Mouse (Mus musculus): ENCODE data around the gene Tex46. TPM values are rescaled to one million over a fixed set of nuclear protein-coding genes. Genes with fewer than 3 reads are reported as not detected.
A peak's percentile ranks its signal among the peaks of the same experiment; 100 is the strongest.

The Tex46 gene
- polyA plus RNA-seq (2014; fragmentation: Nextera tagmentation; extraction: Ambion mirVana), result not detected in 2 replicates

GRCm38 (mm10) chr4:136610387-136610856, at the start of gene Tex46:
Tex46 (plus strand) TSS chr4:136610437.
- ATAC-seq (ENCODE audit: insufficient number of reproducible peaks, low FRiP score, low TSS enrichment, low read depth) (no peak), DNase-seq (ENCODE audit: low spot score) (no peak)
- WGBS, result 73% methylated on average over 4 of the region's 4 CpGs
- Histone ChIP-seq H3K9ac (ENCODE audit: low read length) (no peak within 1 kb of the TSS), H3K27ac (replicated peaks; ENCODE audit: low read depth, low read length) (no peak within 1 kb of the TSS), H3K27me3 (ENCODE audit: control insufficient read depth, insufficient read depth, low read length) (no peaks in the 10 kb centered on the region), H3K36me3 (ENCODE audit: control insufficient read depth, insufficient read depth, low read length) (no peaks in the 10 kb centered on the region), H3K4me3 (ENCODE audit: low read depth, low read length) (no peak within 1 kb of the TSS), H3K4me1 (ENCODE audit: control insufficient read depth, insufficient read depth, low read length) (no peaks in the 10 kb centered on the region), H3K4me2 (ENCODE audit: low read depth, severe bottlenecking) (no peak within 1 kb of the TSS), H3K9me3 (ENCODE audit: control insufficient read depth, low read length) (no peaks in the 10 kb centered on the region)

GRCm38 (mm10) chr4:136562755-136563154, 47.5 kb upstream of the Tex46 start:
- H3K9me3 ChIP-seq (ENCODE audit: control insufficient read depth, low read length), result no peaks in the 10 kb centered on the region
- WGBS, result 94% methylated on average over 6 of the region's 6 CpGs
- ATAC-seq (ENCODE audit: insufficient number of reproducible peaks, low FRiP score, low TSS enrichment, low read depth) (no peak), DNase-seq (ENCODE audit: low spot score) (no peak)
- no peak overlapping the region for H3K9ac ChIP-seq (ENCODE audit: low read length)
- no peak overlapping the region for H3K27ac ChIP-seq (replicated peaks; ENCODE audit: low read depth, low read length)
- H3K4me3 ChIP-seq (ENCODE audit: low read depth, low read length), result no peak overlapping the region
- H3K4me2 ChIP-seq (ENCODE audit: low read depth, severe bottlenecking), result no peak overlapping the region
- H3K4me1 ChIP-seq (ENCODE audit: control insufficient read depth, insufficient read depth, low read length), result no peaks in the 10 kb centered on the region
- peaks cover 24% of the 10 kb centered on the region for H3K36me3 ChIP-seq (ENCODE audit: control insufficient read depth, insufficient read depth, low read length)
- H3K27me3 ChIP-seq (ENCODE audit: control insufficient read depth, insufficient read depth, low read length), result no peaks in the 10 kb centered on the region

GRCm38 (mm10) chr4:136568629-136569028, 41.6 kb upstream of the Tex46 start:
- Histone ChIP-seq H3K27ac (replicated peaks; ENCODE audit: low read depth, low read length) (no peak overlapping the region), H3K4me3 (ENCODE audit: low read depth, low read length) (no peak overlapping the region), H3K4me2 (ENCODE audit: low read depth, severe bottlenecking) (no peak overlapping the region), H3K4me1 (ENCODE audit: control insufficient read depth, insufficient read depth, low read length) (no peaks in the 10 kb centered on the region), H3K9me3 (ENCODE audit: control insufficient read depth, low read length) (no peaks in the 10 kb centered on the region), H3K27me3 (ENCODE audit: control insufficient read depth, insufficient read depth, low read length) (no peaks in the 10 kb centered on the region), H3K9ac (ENCODE audit: low read length) (no peak overlapping the region), H3K36me3 (ENCODE audit: control insufficient read depth, insufficient read depth, low read length) (peaks cover 7% of the 10 kb centered on the region; the same call in 1 of the 2 replicates)
- 84% methylated on average over 3 of the region's 3 CpGs for WGBS
- ATAC-seq (ENCODE audit: insufficient number of reproducible peaks, low FRiP score, low TSS enrichment, low read depth) (no peak), DNase-seq (ENCODE audit: low spot score) (peak; percentile 32)

GRCm38 (mm10) chr4:136569998-136570397, 40.2 kb upstream of the Tex46 start:
- Histone ChIP-seq H3K27me3 (ENCODE audit: control insufficient read depth, insufficient read depth, low read length) (no peaks in the 10 kb centered on the region), H3K9me3 (ENCODE audit: control insufficient read depth, low read length) (no peaks in the 10 kb centered on the region), H3K36me3 (ENCODE audit: control insufficient read depth, insufficient read depth, low read length) (peaks cover 7% of the 10 kb centered on the region; the same call in 1 of the 2 replicates), H3K9ac (ENCODE audit: low read length) (no peak overlapping the region), H3K4me3 (ENCODE audit: low read depth, low read length) (no peak overlapping the region), H3K4me1 (ENCODE audit: control insufficient read depth, insufficient read depth, low read length) (no peaks in the 10 kb centered on the region), H3K27ac (replicated peaks; ENCODE audit: low read depth, low read length) (no peak overlapping the region), H3K4me2 (ENCODE audit: low read depth, severe bottlenecking) (no peak overlapping the region)
- DNase-seq (ENCODE audit: low spot score) (no peak), ATAC-seq (ENCODE audit: insufficient number of reproducible peaks, low FRiP score, low TSS enrichment, low read depth) (no peak)

- Histone ChIP-seq H3K4me3 (ENCODE audit: low read depth, low read length) (no peak overlapping the region), H3K4me1 (ENCODE audit: control insufficient read depth, insufficient read depth, low read length) (no peaks in the 10 kb centered on the region), H3K27ac (replicated peaks; ENCODE audit: low read depth, low read length) (no peak overlapping the region), H3K4me2 (ENCODE audit: low read depth, severe bottlenecking) (no peak overlapping the region), H3K9me3 (ENCODE audit: control insufficient read depth, low read length) (no peaks in the 10 kb centered on the region), H3K9ac (ENCODE audit: low read length) (no peak overlapping the region), H3K36me3 (ENCODE audit: control insufficient read depth, insufficient read depth, low read length) (no peaks in the 10 kb centered on the region; the same call in 1 of the 2 replicates), H3K27me3 (ENCODE audit: control insufficient read depth, insufficient read depth, low read length) (no peaks in the 10 kb centered on the region)
- DNase-seq (ENCODE audit: low spot score), result no peak
- WGBS, result 91% methylated on average over 3 of the region's 3 CpGs
- no peak for ATAC-seq (ENCODE audit: insufficient number of reproducible peaks, low FRiP score, low TSS enrichment, low read depth)
Observed at GRCm38 (mm10) chr4:136581885-136582284, 28.4 kb upstream of the Tex46 start.

GRCm38 (mm10) chr4:136587221-136587827, 22.9 kb upstream of the Tex46 start:
- Histone ChIP-seq H3K9ac (ENCODE audit: low read length) (no peak overlapping the region), H3K4me2 (ENCODE audit: low read depth, severe bottlenecking) (no peak overlapping the region), H3K36me3 (ENCODE audit: control insufficient read depth, insufficient read depth, low read length) (no peaks in the 10 kb centered on the region), H3K9me3 (ENCODE audit: control insufficient read depth, low read length) (no peaks in the 10 kb centered on the region), H3K4me1 (ENCODE audit: control insufficient read depth, insufficient read depth, low read length) (no peaks in the 10 kb centered on the region), H3K27ac (replicated peaks; ENCODE audit: low read depth, low read length) (no peak overlapping the region), H3K27me3 (ENCODE audit: control insufficient read depth, insufficient read depth, low read length) (no peaks in the 10 kb centered on the region), H3K4me3 (ENCODE audit: low read depth, low read length) (no peak overlapping the region)
- DNase-seq (ENCODE audit: low spot score), result no peak
- WGBS, result 83% methylated on average over 4 of the region's 4 CpGs
- no peak for ATAC-seq (ENCODE audit: insufficient number of reproducible peaks, low FRiP score, low TSS enrichment, low read depth)

- H3K9ac ChIP-seq (ENCODE audit: low read length), result no peak overlapping the region
- no peak overlapping the region for H3K4me2 ChIP-seq (ENCODE audit: low read depth, severe bottlenecking)
- no peaks in the 10 kb centered on the region for H3K36me3 ChIP-seq (ENCODE audit: control insufficient read depth, insufficient read depth, low read length)
- no peak for DNase-seq (ENCODE audit: low spot score)
- H3K4me1 ChIP-seq (ENCODE audit: control insufficient read depth, insufficient read depth, low read length), result no peaks in the 10 kb centered on the region
- no peak for ATAC-seq (ENCODE audit: insufficient number of reproducible peaks, low FRiP score, low TSS enrichment, low read depth)
- no peak overlapping the region for H3K27ac ChIP-seq (replicated peaks; ENCODE audit: low read depth, low read length)
- no peaks in the 10 kb centered on the region for H3K9me3 ChIP-seq (ENCODE audit: control insufficient read depth, low read length)
- 92% methylated on average over 4 of the region's 4 CpGs for WGBS
- no peak overlapping the region for H3K4me3 ChIP-seq (ENCODE audit: low read depth, low read length)
- H3K27me3 ChIP-seq (ENCODE audit: control insufficient read depth, insufficient read depth, low read length), result no peaks in the 10 kb centered on the region
Observed at GRCm38 (mm10) chr4:136588003-136588402, 22.2 kb upstream of the Tex46 start.

- no peak overlapping the region for H3K27ac ChIP-seq (replicated peaks; ENCODE audit: low read depth, low read length)
- ATAC-seq (ENCODE audit: insufficient number of reproducible peaks, low FRiP score, low TSS enrichment, low read depth) (no peak), DNase-seq (ENCODE audit: low spot score) (no peak)
- no peak overlapping the region for H3K4me3 ChIP-seq (ENCODE audit: low read depth, low read length)
- no peaks in the 10 kb centered on the region for H3K27me3 ChIP-seq (ENCODE audit: control insufficient read depth, insufficient read depth, low read length)
- no peaks in the 10 kb centered on the region for H3K4me1 ChIP-seq (ENCODE audit: control insufficient read depth, insufficient read depth, low read length)
- no peaks in the 10 kb centered on the region for H3K9me3 ChIP-seq (ENCODE audit: control insufficient read depth, low read length)
- no peak overlapping the region for H3K9ac ChIP-seq (ENCODE audit: low read length)
- 55% methylated on average over 4 of the region's 4 CpGs for WGBS
- H3K36me3 ChIP-seq (ENCODE audit: control insufficient read depth, insufficient read depth, low read length), result no peaks in the 10 kb centered on the region
- H3K4me2 ChIP-seq (ENCODE audit: low read depth, severe bottlenecking), result no peak overlapping the region
Observed at GRCm38 (mm10) chr4:136592111-136592510, 18.1 kb upstream of the Tex46 start.

GRCm38 (mm10) chr4:136594006-136594405, 16.2 kb upstream of the Tex46 start:
- WGBS, result 88% methylated on average over 2 of the region's 2 CpGs
- no peaks in the 10 kb centered on the region for H3K36me3 ChIP-seq (ENCODE audit: control insufficient read depth, insufficient read depth, low read length)

More at GRCm38 (mm10) chr4:136594006-136594405, 16.2 kb upstream of the Tex46 start:
- no peak for ATAC-seq (ENCODE audit: insufficient number of reproducible peaks, low FRiP score, low TSS enrichment, low read depth)
- Histone ChIP-seq H3K27ac (replicated peaks; ENCODE audit: low read depth, low read length) (no peak overlapping the region), H3K4me3 (ENCODE audit: low read depth, low read length) (no peak overlapping the region), H3K9me3 (ENCODE audit: control insufficient read depth, low read length) (no peaks in the 10 kb centered on the region), H3K4me1 (ENCODE audit: control insufficient read depth, insufficient read depth, low read length) (no peaks in the 10 kb centered on the region), H3K9ac (ENCODE audit: low read length) (no peak overlapping the region), H3K27me3 (ENCODE audit: control insufficient read depth, insufficient read depth, low read length) (no peaks in the 10 kb centered on the region), H3K4me2 (ENCODE audit: low read depth, severe bottlenecking) (no peak overlapping the region)
- no peak for DNase-seq (ENCODE audit: low spot score)
